Mouse (Mus musculus) brain, embryonic 14.5 days (tissue): Measurements from ENCODE around the gene Plcb4. TPM values are rescaled to one million over a fixed set of nuclear protein-coding genes. Genes with fewer than 3 reads are reported as not detected.
A peak's percentile ranks its signal among the peaks of the same experiment; 100 is the strongest.

Experiments used
- DNase-seq: peaks from one replicate; pipeline ENCODE4 v3.0.0-alpha.2; 2011; ENCODE audit warnings: low read depth
- CTCF ChIP-seq: fragments of 200-500 bp; IDR thresholded peaks from 2 replicates; pipeline ENCODE4 v1.5.1; 2012; ENCODE audit warnings: inconsistent platforms, mild to moderate bottlenecking, moderate library complexity, borderline replicate concordance; ENCODE audit not compliant: insufficient read depth, insufficient read length; ENCODE audit errors: extremely low read depth
- POLR2A ChIP-seq: fragments of 200-500 bp; IDR thresholded peaks from 2 replicates; pipeline ENCODE4 v1.6.1; 2012; ENCODE audit warnings: mild to moderate bottlenecking, inconsistent platforms, borderline replicate concordance; ENCODE audit not compliant: poor library complexity, insufficient read depth, insufficient read length, severe bottlenecking; ENCODE audit errors: extremely low read depth
- polyA plus RNA-seq: library from polyadenylated mRNA; depleted of rRNA; stranded (reverse); fragments of >200 nt; gene quantifications from 2 replicates; pipeline ENCODE4 v1.2.3, GENCODE M21; 2012

The Plcb4 gene
- polyA plus RNA-seq, 1 experiment = 40.1 TPM

- TF ChIP-seq CTCF (no peak), POLR2A (no peak)
- no peak for DNase-seq
Observed at GRCm38 (mm10) chr2:135652040-135652439, 6.8 kb upstream of the Plcb4 start.

GRCm38 (mm10) chr2:135652451-135652850 lies 6.4 kb upstream of the Plcb4 start:
- TF ChIP-seq POLR2A (no peak), CTCF (no peak)
- DNase-seq = no peak

GRCm38 (mm10) chr2:135655948-135656347 lies 2.9 kb upstream of the Plcb4 start:
- TF ChIP-seq POLR2A = no peak
- TF ChIP-seq CTCF = no peak
- no peak for DNase-seq

GRCm38 (mm10) chr2:135656586-135656985 lies 2.2 kb upstream of the Plcb4 start:
- TF ChIP-seq CTCF (no peak), POLR2A (no peak)
- DNase-seq = no peak

GRCm38 (mm10) chr2:135659391-135660180 lies 775 bp downstream of the Plcb4 start:
- TF ChIP-seq CTCF (no peak), POLR2A (peak; percentile 59; the same call in 1 of the 2 replicates)
- DNase-seq = peak; percentile 73

- TF ChIP-seq CTCF = no peak
- no peak for TF ChIP-seq POLR2A
- no peak for DNase-seq
Observed at GRCm38 (mm10) chr2:135660816-135661215, 2.0 kb downstream of the Plcb4 start.

GRCm38 (mm10) chr2:135663785-135664184 lies 5.0 kb downstream of the Plcb4 start:
- TF ChIP-seq POLR2A (no peak), CTCF (no peak)
- no peak for DNase-seq

GRCm38 (mm10) chr2:135667496-135667895 lies 8.7 kb downstream of the Plcb4 start:
- no peak for DNase-seq
- TF ChIP-seq POLR2A = no peak
- TF ChIP-seq CTCF = no peak

GRCm38 (mm10) chr2:135672459-135673104 lies 13.8 kb downstream of the Plcb4 start:
- DNase-seq = no peak
- TF ChIP-seq POLR2A (no peak), CTCF (no peak)

GRCm38 (mm10) chr2:135673649-135674048 lies 14.8 kb downstream of the Plcb4 start:
- DNase-seq = no peak
- TF ChIP-seq CTCF = no peak
- TF ChIP-seq POLR2A = no peak

- no peak for DNase-seq
- TF ChIP-seq POLR2A (no peak), CTCF (no peak)
Observed at GRCm38 (mm10) chr2:135675284-135675683, 16.5 kb downstream of the Plcb4 start.

GRCm38 (mm10) chr2:135676978-135677501 lies 18.2 kb downstream of the Plcb4 start:
- TF ChIP-seq CTCF (no peak), POLR2A (no peak)
- DNase-seq = no peak

GRCm38 (mm10) chr2:135677601-135678000 lies 18.8 kb downstream of the Plcb4 start:
- DNase-seq = peak; percentile 19
- no peak for TF ChIP-seq POLR2A
- no peak for TF ChIP-seq CTCF

GRCm38 (mm10) chr2:135680001-135680400 lies 21.2 kb downstream of the Plcb4 start:
- TF ChIP-seq CTCF = no peak
- TF ChIP-seq POLR2A = no peak
- DNase-seq = no peak

- no peak for DNase-seq
- TF ChIP-seq CTCF (no peak), POLR2A (no peak)
Observed at GRCm38 (mm10) chr2:135680406-135681134, 21.8 kb downstream of the Plcb4 start.
